Mouse (Mus musculus) CH12.LX (cell line): ENCODE data around the gene Csdc2.

Experiments
- CTCF ChIP-seq, 2 experiments: IDR thresholded peaks in 1 of 2; conservative IDR thresholded peaks in 1 of 2; 2 replicates each; pipeline ENCODE4 v1.5.1; 2011 to 2012; ENCODE audit warnings: low read depth in 2 of 2, low read length in 2 of 2, improper control_type of control experiment in 1 of 2, inconsistent platforms in 1 of 2, mild to moderate bottlenecking in 1 of 2, moderate library complexity in 1 of 2
- E2F4 ChIP-seq: IDR thresholded peaks from 2 replicates; pipeline ENCODE4 v1.6.1; 2011; ENCODE audit warnings: low read depth, low read length, improper control_type of control experiment; ENCODE audit not compliant: insufficient replicate concordance
- ELF1 ChIP-seq: IDR thresholded peaks from 2 replicates; pipeline ENCODE4 v1.6.1; 2014; ENCODE audit warnings: low read depth, mild to moderate bottlenecking, inconsistent platforms, low read length, improper control_type of control experiment
- EP300 ChIP-seq: IDR thresholded peaks from 2 replicates; pipeline ENCODE4 v1.6.1; 2011; ENCODE audit warnings: low read length, improper control_type of control experiment
- ETS1 ChIP-seq: conservative IDR thresholded peaks from 2 replicates; pipeline ENCODE4 v1.6.1; 2012; ENCODE audit warnings: low read depth, mild to moderate bottlenecking, inconsistent platforms, low read length, improper control_type of control experiment, moderate library complexity
- GABPA ChIP-seq: IDR thresholded peaks from 2 replicates; pipeline ENCODE4 v1.6.1; 2012; ENCODE audit warnings: low read depth, low read length, improper control_type of control experiment, inconsistent platforms; ENCODE audit not compliant: insufficient replicate concordance
- NELFE ChIP-seq: IDR thresholded peaks from 2 replicates; pipeline ENCODE4 v1.6.1; 2011; ENCODE audit warnings: low read depth, low read length, improper control_type of control experiment
- RAD21 ChIP-seq: IDR thresholded peaks from 2 replicates; pipeline ENCODE4 v1.6.1; 2011; ENCODE audit warnings: low read depth, mild to moderate bottlenecking, low read length, improper control_type of control experiment, moderate library complexity
- USF1 ChIP-seq: IDR thresholded peaks from 2 replicates; pipeline ENCODE4 v1.6.1; 2014; ENCODE audit warnings: low read depth, mild to moderate bottlenecking, inconsistent platforms, low read length, improper control_type of control experiment
- USF2 ChIP-seq: conservative IDR thresholded peaks from 2 replicates; pipeline ENCODE4 v1.6.1; 2011; ENCODE audit warnings: low read depth, low read length, improper control_type of control experiment

GRCm38 (mm10) chr15:81928277-81928676, 8.3 kb upstream of the Csdc2 start:
- TF ChIP-seq CTCF (conservative IDR thresholded peaks at IDR 0.05 in 1 of 2, IDR thresholded peaks at IDR 0.05 in 1 of 2; ENCODE audit: low read depth in 2 of 2, low read length in 2 of 2) = no peak
- no peak for TF ChIP-seq GABPA
- no peak for TF ChIP-seq NELFE
- no peak for TF ChIP-seq E2F4
- TF ChIP-seq RAD21 = no peak
- TF ChIP-seq EP300 = no peak; the same call in 1 of the 2 replicates
- TF ChIP-seq ETS1 = no peak
- TF ChIP-seq ELF1 = no peak
- TF ChIP-seq USF2 = no peak
- TF ChIP-seq USF1 = no peak
